Mouse (Mus musculus) mammary gland, adult 2 months (tissue): ENCODE results near the gene Olfr196. TPM values are rescaled to one million over a fixed set of nuclear protein-coding genes. Genes with fewer than 3 reads are reported as not detected.

Source experiments
- polyA plus RNA-seq: library from polyadenylated mRNA; depleted of rRNA; stranded (reverse); fragments of >200 nt; gene quantifications from 2 replicates; pipeline ENCODE4 v1.2.3, GENCODE M21; 2012; ENCODE audit warnings: low replicate concordance; rRNA removed

Gene Olfr196
- polyA plus RNA-seq = not detected in 2 replicates

GRCm38 (mm10) chr16:59170354-59170753 lies at the start of gene Olfr196:
Gene Olfr196, minus strand, starts transcription at chr16:59170454.

GRCm38 (mm10) chr16:59219667-59220066 lies 49.4 kb upstream of the Olfr196 start, which contains the start of gene Olfr199:
Gene Olfr199, minus strand, starts transcription at chr16:59219767.

GRCm38 (mm10) chr16:59203433-59203832 lies 33.2 kb upstream of the Olfr196 start, which contains the start of gene Olfr198:
Gene Olfr198, minus strand, starts transcription at chr16:59203533.

GRCm38 (mm10) chr16:59146746-59147145 lies 23.5 kb downstream of the Olfr196 start, which contains the start of gene Olfr195:
Gene Olfr195, plus strand, starts transcription at chr16:59147046.

GRCm38 (mm10) chr16:59120969-59121368 lies 49.3 kb downstream of the Olfr196 start, which contains the start of gene Olfr194:
Gene Olfr194, minus strand, starts transcription at chr16:59121069.

Other genes starting within 250 kb of the Olfr196 start
- not detected in 2 replicates for gene Olfr181, start 241.7 kb downstream of the Olfr196 start, polyA plus RNA-seq
- not detected in 2 replicates for gene Olfr180, start 241.1 kb downstream of the Olfr196 start, polyA plus RNA-seq
- 0.06 TPM in 1 of 2 replicates, not detected in the other for gene Olfr183, start 175.1 kb downstream of the Olfr196 start, polyA plus RNA-seq
- gene Olfr186, start 140.2 kb downstream of the Olfr196 start, polyA plus RNA-seq = not detected in 2 replicates
- gene Olfr187, start 130.7 kb downstream of the Olfr196 start, polyA plus RNA-seq = not detected in 2 replicates
- not detected in 2 replicates for gene Olfr190, start 92.4 kb downstream of the Olfr196 start, polyA plus RNA-seq
- gene Olfr191, start 80.6 kb downstream of the Olfr196 start, polyA plus RNA-seq = not detected in 2 replicates
- gene Olfr193, start 58.6 kb downstream of the Olfr196 start, polyA plus RNA-seq = not detected in 2 replicates
- gene Olfr194, start 49.4 kb downstream of the Olfr196 start, polyA plus RNA-seq = not detected in 2 replicates
- gene Olfr195, start 23.4 kb downstream of the Olfr196 start, polyA plus RNA-seq = not detected in 2 replicates
- not detected in 2 replicates for gene Olfr198, start 33.1 kb upstream of the Olfr196 start, polyA plus RNA-seq
- gene Olfr199, start 49.3 kb upstream of the Olfr196 start, polyA plus RNA-seq = not detected in 2 replicates
- gene Olfr201, start 102.2 kb upstream of the Olfr196 start, polyA plus RNA-seq = not detected in 2 replicates
- not detected in 2 replicates for gene Olfr202, start 116.3 kb upstream of the Olfr196 start, polyA plus RNA-seq
- not detected in 2 replicates for gene Olfr203, start 128.4 kb upstream of the Olfr196 start, polyA plus RNA-seq
- gene Olfr204, start 147.8 kb upstream of the Olfr196 start, polyA plus RNA-seq = not detected in 2 replicates
- gene Olfr205, start 160.7 kb upstream of the Olfr196 start, polyA plus RNA-seq = not detected in 2 replicates
- not detected in 2 replicates for gene Olfr206, start 178.8 kb upstream of the Olfr196 start, polyA plus RNA-seq
- gene Olfr209, start 193.5 kb upstream of the Olfr196 start, polyA plus RNA-seq = not detected in 2 replicates
- not detected in 2 replicates for gene Gabrr3, start 236.9 kb upstream of the Olfr196 start, polyA plus RNA-seq